8 mouse cellular contexts compared by ENCODE assay signal in the genomic region with DNA sequence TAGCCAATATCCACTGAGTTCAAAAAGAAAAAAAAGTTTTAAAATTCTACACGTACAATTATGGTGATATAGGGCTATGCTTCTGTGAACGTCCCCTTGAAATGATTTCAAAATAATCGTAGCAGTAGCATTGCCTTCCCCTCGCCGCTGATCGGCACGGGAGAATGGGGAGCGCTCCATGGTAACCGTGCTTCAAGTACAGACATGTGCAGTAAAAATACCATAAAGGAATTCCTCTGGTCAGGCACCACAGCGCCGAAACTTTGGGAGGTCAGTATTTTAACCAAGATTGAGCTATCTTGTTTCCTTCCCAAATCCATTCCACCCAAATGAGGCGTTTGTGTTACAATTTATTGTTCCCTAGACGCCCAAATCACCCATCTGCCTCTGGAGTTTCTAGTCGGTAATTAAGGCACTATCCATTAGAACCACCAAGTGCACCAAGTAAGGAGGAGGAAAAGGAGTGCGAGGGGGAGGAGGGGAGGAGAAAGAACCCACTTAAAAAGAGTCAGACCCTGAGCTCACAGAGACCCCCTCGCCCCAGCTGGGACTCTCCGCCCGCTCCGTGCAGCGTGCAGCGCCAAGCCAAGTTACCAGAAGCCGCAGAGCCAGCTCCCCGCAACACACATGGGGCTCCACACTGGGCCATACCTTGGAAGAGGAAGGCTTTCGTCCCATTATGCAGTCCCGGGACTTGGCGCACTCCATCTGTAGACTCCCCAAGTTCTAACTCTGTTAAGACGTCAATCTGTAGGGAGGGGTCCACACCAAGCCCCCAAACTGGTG. TPM values are rescaled to one million over a fixed set of nuclear protein-coding genes. Genes with fewer than 3 reads are reported as not detected.
DNase-seq lines count a peak whose midpoint lies in the region; ATAC-seq and TF ChIP-seq lines count a peak whose summit lies in the region.

No protein-coding gene starts in this region.

- peak; percentile 47 to 49 for DNase-seq in cerebellum, adult 18-20 months
- no peak for DNase-seq in ES-E14 (ENCODE audit: low read depth, low spot score)
- DNase-seq in midbrain, embryonic 10.5 days (ENCODE audit: low spot score), result peak; percentile 52
- DNase-seq in spleen, postnatal 10 days (ENCODE audit: low spot score in 2 of 2), result no peak
- no peak for DNase-seq in gastrocnemius, postnatal 4 days (ENCODE audit: low spot score in 2 of 2)
- no peak for DNase-seq in adrenal gland, postnatal 36 days

- no peaks in the 10 kb centered on the region for H3K27me3 ChIP-seq in forebrain, embryonic 13.5 days
- peaks cover 26% of the 10 kb centered on the region for H3K27me3 ChIP-seq in midbrain, embryonic 10.5 days (ENCODE audit: low read depth, poor library complexity, severe bottlenecking)

- no peaks in the 10 kb centered on the region for H3K9me3 ChIP-seq in ES-E14 (ENCODE audit: control insufficient read depth, insufficient read depth, low read depth, low read length)
- no peaks in the 10 kb centered on the region for H3K9me3 ChIP-seq in forebrain, embryonic 13.5 days (replicated peaks)
- no peaks in the 10 kb centered on the region for H3K9me3 ChIP-seq in midbrain, embryonic 10.5 days (replicated peaks)

- under 1% methylated on average over 27 of the region's 27 CpGs for WGBS in forebrain, embryonic 13.5 days
- WGBS in midbrain, embryonic 10.5 days, result 2% methylated on average over 27 of the region's 27 CpGs

- H3K27ac ChIP-seq in ES-E14 (ENCODE audit: insufficient read depth, low read depth, low read length, poor library complexity, severe bottlenecking), result no peak overlapping the region
- peak overlapping the region; percentile 83 for H3K27ac ChIP-seq in forebrain, embryonic 13.5 days
- peak overlapping the region; percentile 92 for H3K27ac ChIP-seq in midbrain, embryonic 10.5 days (replicated peaks)

- H3K4me1 ChIP-seq in ES-E14 (ENCODE audit: control insufficient read depth in 2 of 2, insufficient read depth in 2 of 2, low read length in 2 of 2, poor library complexity in 1 of 2), result no peaks in the 10 kb centered on the region
- H3K4me1 ChIP-seq in forebrain, embryonic 13.5 days, result peaks cover 23% of the 10 kb centered on the region
- peaks cover 41% of the 10 kb centered on the region for H3K4me1 ChIP-seq in midbrain, embryonic 10.5 days

- H3K4me2 ChIP-seq in forebrain, embryonic 13.5 days, result peak overlapping the region; percentile 91

- no peaks in the 10 kb centered on the region for H3K36me3 ChIP-seq in ES-E14 (ENCODE audit: control insufficient read depth, insufficient read depth, low read length, poor library complexity, severe bottlenecking)
- no peaks in the 10 kb centered on the region for H3K36me3 ChIP-seq in forebrain, embryonic 13.5 days (ENCODE audit: poor library complexity, severe bottlenecking)
- no peaks in the 10 kb centered on the region; the same call in 1 of the 2 replicates for H3K36me3 ChIP-seq in midbrain, embryonic 10.5 days

- in situ Hi-C loops in ES-E14 (cut with MboI; ENCODE audit: low sequenced_read_pairs in 2 of 2, unreplicated experiment in 2 of 2), result no loop called here

- no peak overlapping the region for H3K9ac ChIP-seq in ES-E14 (ENCODE audit: insufficient read depth, low read depth, low read length, poor library complexity, severe bottlenecking)
- peak overlapping the region; percentile 89 for H3K9ac ChIP-seq in forebrain, embryonic 13.5 days

- peak overlapping the region; percentile 58 to 82; a peak in 2 of 4 replicates for H3K4me3 ChIP-seq in ES-E14 (ENCODE audit: insufficient read depth in 1 of 2, low read depth in 1 of 2, low read length in 2 of 2, poor library complexity in 1 of 2, severe bottlenecking in 1 of 2)
- H3K4me3 ChIP-seq in forebrain, embryonic 13.5 days, result peak overlapping the region; percentile 75
- peak overlapping the region; percentile 84 for H3K4me3 ChIP-seq in midbrain, embryonic 10.5 days

- ATAC-seq in cerebellum, adult (ENCODE audit: insufficient number of reproducible peaks, low FRiP score, low TSS enrichment), result no peak
- peak; percentile 48 for ATAC-seq in forebrain, embryonic 13.5 days

TF ChIP-seq in ES-E14, 5 proteins besides CTCF, POLR2A, EP300 and RAD21:
- no peak for TF ChIP-seq MAFK (IDR thresholded peaks at IDR 0.05; ENCODE audit: insufficient read depth, low read depth, low read length)

RNA-seq across cellular contexts. Expression of a gene that starts 1.5 kb away (rescaled TPM):
- total RNA-seq in ES-E14 (2012; rRNA removed), result 1.6 and 3.4 TPM in 2 replicates
- 124 and 150 TPM in 2 replicates for polyA plus RNA-seq in forebrain, embryonic 13.5 days (2015; fragmentation: Nextera tagmentation; extraction: Ambion mirVana)
- 50.7 and 67.0 TPM in 2 replicates for polyA plus RNA-seq in midbrain, embryonic 10.5 days (2016; fragmentation: Nextera tagmentation; extraction: Ambion mirVana)
- total RNA-seq in gastrocnemius, postnatal 4 days (2021), result 1 to 10 TPM in 1 of 2 experiments, under 1 TPM in 1; 0.73 to 1.1 TPM
- 1 to 10 TPM; 3.8 to 5.0 TPM for total RNA-seq in adrenal gland, postnatal 36 days (2021)

Comparison
In these comparisons a context has a peak if more than half of its experiments do, and no peak if none do; other contexts are left out.
1. DNase-seq: peak in cerebellum, adult 18-20 months (2 of 2) and midbrain, embryonic 10.5 days (single experiment); none in ES-E14 (single experiment), spleen, postnatal 10 days (0 of 2), gastrocnemius, postnatal 4 days (0 of 2) and adrenal gland, postnatal 36 days (0 of 2).
2. Peak in every context shown above with its lines, with median percentiles within 50 percentile points of each other: H3K4me3 ChIP-seq.